Mouse (Mus musculus): ENCODE results near the gene Zfand3. TPM values are rescaled to one million over a fixed set of nuclear protein-coding genes. Genes with fewer than 3 reads are reported as not detected.

Gene Zfand3
- polyA plus RNA-seq, 1 experiment from 2014 or later: 59.5 TPM

DNA sequence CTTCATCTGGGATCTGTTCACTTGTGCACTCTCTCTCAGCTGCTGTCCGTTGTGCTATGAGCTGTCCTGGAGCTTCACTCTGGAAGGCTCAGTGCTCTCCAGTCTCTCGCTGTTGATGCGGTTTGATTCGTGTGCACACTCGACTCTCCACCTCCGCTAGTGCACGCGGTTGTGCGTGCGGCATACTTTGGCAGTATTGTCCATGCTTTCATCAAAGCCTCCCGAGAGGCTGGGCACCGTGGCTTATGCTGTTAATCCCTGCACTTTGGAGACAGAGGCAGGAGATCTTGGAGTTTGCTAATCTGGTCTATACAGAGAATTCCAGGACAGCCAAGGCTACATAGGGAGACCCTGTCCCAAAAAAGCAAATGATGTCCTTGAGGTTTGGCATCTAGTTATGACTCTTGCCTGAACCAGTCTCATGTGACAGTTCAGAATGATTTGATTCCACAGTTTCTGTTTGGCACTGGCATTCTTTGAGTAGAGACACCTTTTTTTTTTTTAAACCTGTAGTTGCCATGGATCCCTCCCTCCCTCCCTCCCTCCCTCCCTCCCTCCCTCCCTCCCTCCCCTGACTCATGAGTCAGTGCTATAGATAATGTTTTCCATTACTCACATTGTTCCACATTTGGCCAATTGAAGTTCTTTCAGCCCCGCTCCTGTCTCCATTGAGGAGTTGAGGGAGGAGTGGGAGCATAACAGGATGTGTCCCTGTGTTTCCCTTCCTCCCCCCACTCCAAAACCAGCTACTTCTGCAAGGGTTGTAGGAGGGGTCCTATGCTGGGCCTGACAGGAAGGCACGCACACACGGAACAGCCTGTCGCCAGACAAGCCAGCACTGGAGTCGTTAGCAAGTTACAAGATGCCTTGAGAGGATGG, 192.1 kb downstream of the Zfand3 start:
- no peak for DNase-seq (ENCODE audit: low spot score)
- H3K36me3 ChIP-seq (ENCODE audit: control insufficient read depth, insufficient read depth, low read length): no peaks in the 10 kb centered on the region
- no peaks in the 10 kb centered on the region for H3K27me3 ChIP-seq (replicated peaks; ENCODE audit: control insufficient read depth, insufficient read depth, low read length)
- H3K27ac ChIP-seq (ENCODE audit: low read depth, low read length): no peak overlapping the region; the same call in 1 of the 2 replicates
- no peak overlapping the region for H3K4me3 ChIP-seq (ENCODE audit: low read depth, low read length)
- no peaks in the 10 kb centered on the region for H3K9me3 ChIP-seq (replicated peaks; ENCODE audit: control insufficient read depth, low read length)
- no peak overlapping the region for H3K4me2 ChIP-seq (ENCODE audit: low read length)
- 48% methylated on average over 17 of the region's 17 CpGs for WGBS
- ATAC-seq: no peak
- no peak overlapping the region for H3K9ac ChIP-seq (ENCODE audit: low read length)
- peaks cover 45% of the 10 kb centered on the region for H3K4me1 ChIP-seq (ENCODE audit: control insufficient read depth, insufficient read depth, low read length)

DNA sequence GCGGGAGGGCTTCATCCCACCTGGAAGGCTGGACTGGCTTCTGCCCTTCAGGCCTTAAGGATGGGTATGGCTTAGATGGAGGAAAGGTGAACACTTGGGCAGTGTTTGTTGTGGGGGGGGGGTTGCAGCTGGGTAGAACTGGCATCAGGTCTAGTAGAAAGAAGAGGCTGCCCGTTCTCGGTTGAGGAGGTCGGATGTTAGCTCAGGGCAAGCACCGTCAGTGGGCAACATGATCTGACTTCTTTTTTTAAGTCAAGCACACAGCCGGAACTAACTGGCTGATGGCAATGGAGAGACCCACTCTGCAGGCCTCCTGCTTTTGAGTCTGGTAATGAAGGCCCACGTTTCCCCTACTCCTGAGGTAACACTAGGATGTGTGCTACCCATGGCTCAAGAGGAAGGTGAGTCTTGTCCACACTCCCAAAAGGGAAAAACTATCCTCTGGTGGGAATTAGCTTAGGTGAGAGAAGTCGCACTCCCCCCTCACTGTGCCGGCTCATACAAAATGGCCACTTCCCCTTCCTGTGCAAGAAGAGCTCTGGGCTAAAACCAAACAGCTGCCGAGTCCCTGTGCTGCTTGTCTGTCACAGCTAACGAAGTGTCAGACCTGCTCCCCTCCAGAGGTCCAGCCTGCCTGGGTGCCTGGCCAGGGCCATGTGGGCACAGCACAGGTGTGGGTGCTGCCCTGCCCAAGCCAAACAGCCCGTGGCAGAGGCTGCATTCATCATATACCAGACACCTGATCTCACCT, 192.9 kb downstream of the Zfand3 start:
- H3K4me1 ChIP-seq (ENCODE audit: control insufficient read depth, insufficient read depth, low read length): peaks cover 44% of the 10 kb centered on the region

DNA sequence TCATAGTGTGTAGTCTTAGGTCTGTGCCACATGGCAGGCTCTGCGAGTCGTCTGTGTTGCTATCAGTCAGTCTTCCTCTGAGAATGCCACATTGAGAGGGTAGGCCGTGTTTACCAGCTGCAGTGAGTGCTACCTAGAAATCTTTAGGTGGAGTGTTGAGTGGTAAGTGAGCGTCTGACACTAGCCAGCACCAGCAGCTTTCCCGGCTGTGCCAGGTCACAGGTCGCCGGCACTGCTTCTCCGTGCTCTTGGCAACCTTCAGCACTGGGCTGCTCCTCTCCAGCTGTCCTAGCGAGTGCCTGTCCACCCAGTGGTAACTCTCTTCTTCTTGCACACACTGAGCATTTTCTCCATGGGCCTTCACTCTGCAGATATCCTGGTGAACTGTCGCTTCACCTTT, 193.9 kb downstream of the Zfand3 start:
- WGBS: 80% methylated on average over 10 of the region's 10 CpGs

More for the DNA sequence above, 192.9 kb downstream of the Zfand3 start:
- H3K9me3 ChIP-seq (replicated peaks; ENCODE audit: control insufficient read depth, low read length): no peaks in the 10 kb centered on the region
- no peaks in the 10 kb centered on the region for H3K36me3 ChIP-seq (ENCODE audit: control insufficient read depth, insufficient read depth, low read length)
- H3K27ac ChIP-seq (ENCODE audit: low read depth, low read length): no peak overlapping the region
- 66% methylated on average over 12 of the region's 12 CpGs for WGBS
- H3K4me3 ChIP-seq (ENCODE audit: low read depth, low read length): no peak overlapping the region
- H3K9ac ChIP-seq (ENCODE audit: low read length): no peak overlapping the region
- H3K4me2 ChIP-seq (ENCODE audit: low read length): no peak overlapping the region
- DNase-seq (ENCODE audit: low spot score) (no peak), ATAC-seq (no peak)
- H3K27me3 ChIP-seq (replicated peaks; ENCODE audit: control insufficient read depth, insufficient read depth, low read length): no peaks in the 10 kb centered on the region

DNA sequence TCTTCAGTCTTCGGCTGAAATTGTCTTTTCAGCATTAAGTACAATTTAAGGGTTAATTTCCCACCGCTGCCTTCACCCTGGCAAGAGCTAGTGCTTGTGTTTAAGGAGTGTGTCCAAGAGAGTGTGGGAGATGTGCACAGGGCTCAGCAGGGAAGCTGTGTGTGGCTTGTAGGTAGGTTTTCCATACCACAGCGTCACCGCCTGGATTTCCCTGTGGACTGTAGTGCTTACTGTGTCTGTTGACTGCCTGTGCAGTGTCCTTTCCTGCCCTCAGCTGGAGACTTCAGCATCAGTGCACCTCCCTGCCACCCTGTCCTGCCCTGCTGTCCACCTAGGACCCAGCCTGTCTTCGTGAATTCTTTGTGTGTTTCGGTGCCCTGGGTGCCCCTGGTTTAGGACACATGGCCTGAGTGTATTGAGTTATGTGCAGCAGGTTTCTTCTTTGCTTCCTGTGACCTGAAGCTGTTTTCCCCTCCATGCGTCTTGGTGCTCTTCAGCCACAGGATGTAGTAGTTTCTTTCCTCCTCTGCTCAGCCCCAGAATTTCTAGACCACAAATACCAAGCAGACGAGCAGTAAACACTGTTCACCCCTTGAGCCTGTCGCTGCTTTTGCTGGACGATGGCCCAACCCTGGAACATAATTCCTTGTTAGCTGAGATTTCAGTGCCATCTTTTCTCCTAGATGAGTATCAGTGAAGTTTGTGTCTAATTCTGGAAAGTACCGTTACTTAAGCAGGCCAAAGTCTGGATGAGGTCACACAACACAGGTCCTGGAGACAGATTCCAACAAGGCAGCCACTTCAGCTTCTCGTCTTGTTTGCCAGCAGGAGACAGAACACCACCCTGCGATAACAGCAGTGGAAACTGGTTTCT, 195.1 kb downstream of the Zfand3 start:
- Histone ChIP-seq H3K27me3 (replicated peaks; ENCODE audit: control insufficient read depth, insufficient read depth, low read length) (no peaks in the 10 kb centered on the region), H3K27ac (ENCODE audit: low read depth, low read length) (no peak overlapping the region), H3K9me3 (replicated peaks; ENCODE audit: control insufficient read depth, low read length) (no peaks in the 10 kb centered on the region), H3K36me3 (ENCODE audit: control insufficient read depth, insufficient read depth, low read length) (no peaks in the 10 kb centered on the region), H3K4me2 (ENCODE audit: low read length) (no peak overlapping the region), H3K4me3 (ENCODE audit: low read depth, low read length) (no peak overlapping the region), H3K4me1 (ENCODE audit: control insufficient read depth, insufficient read depth, low read length) (peaks cover 51% of the 10 kb centered on the region), H3K9ac (ENCODE audit: low read length) (no peak overlapping the region)
- DNase-seq (ENCODE audit: low spot score) (no peak), ATAC-seq (no peak)
- WGBS: 75% methylated on average over 13 of the region's 13 CpGs

More for the DNA sequence above, 193.9 kb downstream of the Zfand3 start:
- Histone ChIP-seq H3K4me2 (ENCODE audit: low read length) (no peak overlapping the region), H3K9ac (ENCODE audit: low read length) (no peak overlapping the region), H3K27ac (ENCODE audit: low read depth, low read length) (no peak overlapping the region), H3K36me3 (ENCODE audit: control insufficient read depth, insufficient read depth, low read length) (no peaks in the 10 kb centered on the region), H3K4me3 (ENCODE audit: low read depth, low read length) (no peak overlapping the region), H3K4me1 (ENCODE audit: control insufficient read depth, insufficient read depth, low read length) (peaks cover 48% of the 10 kb centered on the region), H3K9me3 (replicated peaks; ENCODE audit: control insufficient read depth, low read length) (no peaks in the 10 kb centered on the region), H3K27me3 (replicated peaks; ENCODE audit: control insufficient read depth, insufficient read depth, low read length) (no peaks in the 10 kb centered on the region)
- ATAC-seq: no peak
- no peak for DNase-seq (ENCODE audit: low spot score)

DNA sequence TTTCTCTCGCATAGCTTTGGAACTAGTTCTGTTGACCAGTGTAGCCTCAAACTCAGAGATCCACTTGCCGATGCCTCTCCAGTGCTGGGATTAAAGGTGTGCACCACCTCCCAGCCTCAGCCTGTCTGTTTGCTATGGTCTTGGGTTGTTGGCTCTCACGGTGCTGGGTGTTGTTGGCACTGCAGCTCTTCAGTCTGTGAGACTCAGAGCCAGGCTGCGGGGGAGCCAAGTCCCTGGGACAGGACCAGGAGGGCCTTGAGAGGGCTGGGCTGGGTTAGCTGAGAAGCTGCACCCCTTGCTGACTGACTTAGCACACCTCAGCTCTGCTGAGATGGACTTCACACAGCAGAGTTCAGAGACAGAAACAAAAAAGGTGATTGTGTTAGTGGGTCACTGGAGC, 195.8 kb downstream of the Zfand3 start:
- Histone ChIP-seq H3K27me3 (replicated peaks; ENCODE audit: control insufficient read depth, insufficient read depth, low read length) (no peaks in the 10 kb centered on the region), H3K36me3 (ENCODE audit: control insufficient read depth, insufficient read depth, low read length) (no peaks in the 10 kb centered on the region), H3K4me3 (ENCODE audit: low read depth, low read length) (no peak overlapping the region), H3K4me2 (ENCODE audit: low read length) (no peak overlapping the region), H3K4me1 (ENCODE audit: control insufficient read depth, insufficient read depth, low read length) (peaks cover 49% of the 10 kb centered on the region), H3K9ac (ENCODE audit: low read length) (no peak overlapping the region), H3K27ac (ENCODE audit: low read depth, low read length) (no peak overlapping the region), H3K9me3 (replicated peaks; ENCODE audit: control insufficient read depth, low read length) (no peaks in the 10 kb centered on the region)
- WGBS: 78% methylated on average over 4 of the region's 4 CpGs
- DNase-seq (ENCODE audit: low spot score) (no peak), ATAC-seq (no peak)

DNA sequence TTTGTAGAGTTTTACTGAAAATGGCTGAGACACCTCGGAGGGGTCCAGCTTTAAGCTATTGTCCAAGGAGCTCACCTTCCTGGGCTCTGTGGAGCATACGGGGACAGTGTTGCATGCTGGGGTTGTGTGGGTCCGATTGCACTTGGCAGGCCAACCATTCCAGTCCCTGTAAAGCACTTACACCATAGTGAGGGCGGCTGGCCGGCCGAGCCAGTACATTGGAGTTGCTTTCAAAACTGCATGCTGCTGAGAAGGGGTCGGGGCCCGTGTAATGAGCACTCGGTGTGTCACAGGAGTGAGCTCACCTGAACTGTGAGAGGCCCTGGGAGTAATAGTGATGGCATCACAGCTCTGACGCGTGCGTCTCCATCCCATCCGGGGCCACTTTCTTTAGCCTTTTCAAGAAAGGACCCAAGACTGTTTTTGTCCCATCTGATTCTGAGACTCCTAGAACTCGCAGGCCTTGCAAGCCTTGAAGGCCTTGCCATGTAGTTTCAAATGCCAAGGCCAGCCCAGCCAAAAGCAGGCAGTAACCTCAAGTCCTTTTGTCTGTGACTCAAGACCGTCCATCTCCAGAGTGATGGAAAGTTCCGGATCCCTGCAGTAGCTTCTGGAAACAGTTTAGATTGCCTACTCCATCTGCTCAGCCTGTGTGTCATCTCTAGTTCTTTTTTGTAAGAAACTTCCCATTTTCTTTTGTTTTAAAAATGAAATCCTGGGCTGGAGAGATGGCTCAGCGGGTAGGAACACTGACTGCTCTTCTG, 200.7 kb downstream of the Zfand3 start:
- no peaks in the 10 kb centered on the region for H3K27me3 ChIP-seq (replicated peaks; ENCODE audit: control insufficient read depth, insufficient read depth, low read length)
- no peak overlapping the region for H3K4me3 ChIP-seq (ENCODE audit: low read depth, low read length)
- H3K4me2 ChIP-seq (ENCODE audit: low read length): no peak overlapping the region
- no peak for ATAC-seq
- peaks cover 25% of the 10 kb centered on the region for H3K36me3 ChIP-seq (ENCODE audit: control insufficient read depth, insufficient read depth, low read length)
- no peak overlapping the region for H3K27ac ChIP-seq (ENCODE audit: low read depth, low read length)
- H3K9ac ChIP-seq (ENCODE audit: low read length): no peak overlapping the region
- no peaks in the 10 kb centered on the region for H3K9me3 ChIP-seq (replicated peaks; ENCODE audit: control insufficient read depth, low read length)
- WGBS: 92% methylated on average over 17 of the region's 17 CpGs
- no peak for DNase-seq (ENCODE audit: low spot score)
- H3K4me1 ChIP-seq (ENCODE audit: control insufficient read depth, insufficient read depth, low read length): peaks cover 26% of the 10 kb centered on the region

DNA sequence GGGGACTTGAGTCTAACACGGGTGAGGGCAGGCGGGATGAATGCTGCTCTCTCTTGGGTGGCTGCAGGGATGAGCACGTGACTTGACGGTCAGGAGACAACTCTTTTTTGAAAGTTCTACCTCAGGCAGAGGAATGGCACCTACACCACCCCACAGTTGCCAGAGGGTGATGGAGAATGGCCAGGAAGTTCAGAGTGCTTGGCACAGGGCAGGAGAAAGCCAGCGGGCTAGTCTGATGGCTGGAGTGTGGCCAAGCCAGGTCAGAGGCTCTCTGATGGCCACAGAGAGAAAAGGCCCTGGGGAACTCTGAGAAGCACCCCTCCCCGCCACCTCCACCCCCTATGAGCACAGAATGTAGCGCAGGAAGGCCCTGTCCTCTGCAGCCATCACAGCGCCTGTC, 205.7 kb downstream of the Zfand3 start:
- H3K36me3 ChIP-seq (ENCODE audit: control insufficient read depth, insufficient read depth, low read length): peaks cover 45% of the 10 kb centered on the region
- H3K4me1 ChIP-seq (ENCODE audit: control insufficient read depth, insufficient read depth, low read length): peaks cover 4% of the 10 kb centered on the region

DNA sequence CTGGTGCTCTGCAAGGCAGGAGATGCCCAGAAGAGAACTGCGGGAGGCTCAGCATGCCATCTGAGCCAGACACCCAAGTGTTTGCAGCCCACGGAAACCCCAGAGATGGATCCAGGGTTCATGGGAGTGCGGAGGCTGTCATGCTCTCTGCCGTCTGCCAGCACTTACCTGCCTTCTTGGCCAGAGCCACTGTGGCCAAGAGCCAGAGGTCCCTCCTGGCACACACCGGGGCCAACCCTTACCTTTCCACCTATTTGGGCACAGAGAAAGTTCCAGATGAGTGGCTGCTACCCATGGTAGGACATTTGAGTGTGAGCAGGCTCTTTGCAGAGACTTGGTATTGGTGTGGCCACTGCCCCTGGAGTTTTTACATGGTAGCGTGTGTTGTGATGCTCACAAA, 206.4 kb downstream of the Zfand3 start:
- H3K4me3 ChIP-seq (ENCODE audit: low read depth, low read length): no peak overlapping the region
- ATAC-seq: no peak

More for the DNA sequence above, 205.7 kb downstream of the Zfand3 start:
- ATAC-seq (no peak), DNase-seq (ENCODE audit: low spot score) (no peak)
- H3K4me2 ChIP-seq (ENCODE audit: low read length): no peak overlapping the region
- no peak overlapping the region for H3K27ac ChIP-seq (ENCODE audit: low read depth, low read length)
- no peak overlapping the region for H3K9ac ChIP-seq (ENCODE audit: low read length)
- 92% methylated on average over 8 of the region's 8 CpGs for WGBS
- no peak overlapping the region for H3K4me3 ChIP-seq (ENCODE audit: low read depth, low read length)
- no peaks in the 10 kb centered on the region for H3K9me3 ChIP-seq (replicated peaks; ENCODE audit: control insufficient read depth, low read length)
- H3K27me3 ChIP-seq (replicated peaks; ENCODE audit: control insufficient read depth, insufficient read depth, low read length): no peaks in the 10 kb centered on the region

More for the DNA sequence above, 206.4 kb downstream of the Zfand3 start:
- no peak overlapping the region for H3K4me2 ChIP-seq (ENCODE audit: low read length)
- peaks cover 45% of the 10 kb centered on the region for H3K36me3 ChIP-seq (ENCODE audit: control insufficient read depth, insufficient read depth, low read length)
- H3K9ac ChIP-seq (ENCODE audit: low read length): no peak overlapping the region
- no peaks in the 10 kb centered on the region for H3K9me3 ChIP-seq (replicated peaks; ENCODE audit: control insufficient read depth, low read length)
- H3K27me3 ChIP-seq (replicated peaks; ENCODE audit: control insufficient read depth, insufficient read depth, low read length): no peaks in the 10 kb centered on the region
- no peak overlapping the region for H3K27ac ChIP-seq (ENCODE audit: low read depth, low read length)
- WGBS: 92% methylated on average over 6 of the region's 6 CpGs
- no peak for DNase-seq (ENCODE audit: low spot score)
- peaks cover 4% of the 10 kb centered on the region for H3K4me1 ChIP-seq (ENCODE audit: control insufficient read depth, insufficient read depth, low read length)
